Mouse (Mus musculus) frontal cortex, postnatal 36 days (tissue): ENCODE results near the gene Nt5c.
"Not testable (repeated sequence)": the region's sequence is repeated elsewhere in the genome, so short reads cannot be mapped to it uniquely, and the experiment has no call there.

Source experiments
- DNase-seq, 2 experiments: peaks; one replicate each; pipeline ENCODE4 v3.0.0; 2022; ENCODE audit warnings: low spot score in 2 of 2

The Nt5c gene

DNA sequence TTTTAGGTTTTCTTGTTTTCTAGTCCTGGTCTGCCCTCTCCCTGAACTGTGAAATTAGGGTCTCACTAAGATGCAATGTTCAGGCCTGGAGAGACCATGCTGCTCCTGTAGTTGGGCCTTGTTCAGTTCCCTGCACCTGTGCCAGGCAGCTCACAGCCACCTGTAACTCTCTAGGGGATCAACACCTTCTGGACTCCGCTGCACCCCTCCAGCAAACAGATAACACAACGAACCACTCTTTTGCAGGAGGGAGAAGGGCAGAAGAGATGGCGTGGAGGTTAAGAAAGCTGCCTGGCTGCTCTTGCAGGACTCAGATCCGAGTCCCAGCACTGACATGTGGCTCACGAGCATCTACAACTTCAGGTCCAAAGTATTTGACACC lies 18.8 kb upstream of the Nt5c start:
- no peak for DNase-seq

DNA sequence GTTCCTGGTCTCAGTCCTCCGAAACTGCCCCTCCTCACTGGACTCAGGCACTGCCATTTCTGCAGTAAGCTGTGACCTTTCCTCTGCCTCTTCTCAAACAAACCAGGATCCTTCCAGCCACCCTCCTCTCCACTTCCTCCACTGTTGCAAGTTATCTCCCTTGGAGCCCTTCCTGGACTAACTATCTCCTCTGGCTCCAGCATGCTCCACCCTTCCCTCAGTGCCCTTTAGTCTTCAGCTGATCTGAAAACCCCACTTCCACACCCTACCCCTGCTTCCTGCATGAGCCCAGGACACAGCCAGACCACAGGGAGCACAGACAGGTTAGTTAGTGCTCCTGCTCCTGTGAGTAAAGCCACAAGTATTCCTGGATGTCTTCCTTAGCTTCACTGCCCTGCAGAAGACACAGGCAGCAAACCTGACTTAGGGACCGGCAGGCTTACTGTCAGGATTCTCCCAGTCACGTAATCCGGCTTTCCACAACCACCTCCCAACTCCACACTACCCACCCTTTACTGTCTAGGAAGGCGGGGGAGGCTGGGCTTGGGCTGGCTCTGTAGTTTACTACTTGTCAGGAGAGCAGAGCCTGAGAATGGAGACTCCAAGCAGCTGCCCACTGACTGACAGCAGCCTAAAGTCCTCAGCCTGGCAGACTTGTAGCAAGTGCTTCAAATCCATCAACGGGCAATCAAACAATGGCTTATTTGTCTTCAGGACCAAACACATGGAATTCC lies 18.3 kb upstream of the Nt5c start:
- no peak for DNase-seq

GRCm38 (mm10) chr11:115508061-115508460 lies 16.4 kb upstream of the Nt5c start:
- DNase-seq, result no peak

GRCm38 (mm10) chr11:115506586-115506985 lies 14.9 kb upstream of the Nt5c start:
- DNase-seq, result no peak

GRCm38 (mm10) chr11:115502636-115503035 lies 11.0 kb upstream of the Nt5c start:
- DNase-seq, result no peak

- not testable (repeated sequence) for DNase-seq
These were observed 4.9 kb upstream of the Nt5c start for GRCm38 (mm10) chr11:115496559-115496958.

DNA sequence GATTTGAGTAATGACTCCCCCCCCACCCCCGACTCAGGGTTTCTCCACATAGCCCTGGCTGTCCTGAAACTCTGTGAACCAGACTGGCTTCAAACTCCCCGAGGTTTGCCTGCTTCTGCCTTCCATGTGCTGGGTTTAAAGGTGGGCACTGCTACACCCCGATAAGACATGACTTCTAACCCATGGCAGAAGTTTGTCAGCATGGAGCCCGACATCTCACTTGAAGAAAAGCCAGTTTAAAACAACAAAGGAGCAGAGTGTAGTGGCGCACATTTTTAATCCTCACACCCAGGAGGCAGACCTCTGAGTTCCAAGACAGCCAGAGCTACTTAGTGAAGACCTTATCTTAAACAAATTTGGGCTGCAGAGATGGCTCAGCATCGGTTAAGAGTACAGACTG lies 725 bp upstream of the Nt5c start:
- no peak for DNase-seq

DNA sequence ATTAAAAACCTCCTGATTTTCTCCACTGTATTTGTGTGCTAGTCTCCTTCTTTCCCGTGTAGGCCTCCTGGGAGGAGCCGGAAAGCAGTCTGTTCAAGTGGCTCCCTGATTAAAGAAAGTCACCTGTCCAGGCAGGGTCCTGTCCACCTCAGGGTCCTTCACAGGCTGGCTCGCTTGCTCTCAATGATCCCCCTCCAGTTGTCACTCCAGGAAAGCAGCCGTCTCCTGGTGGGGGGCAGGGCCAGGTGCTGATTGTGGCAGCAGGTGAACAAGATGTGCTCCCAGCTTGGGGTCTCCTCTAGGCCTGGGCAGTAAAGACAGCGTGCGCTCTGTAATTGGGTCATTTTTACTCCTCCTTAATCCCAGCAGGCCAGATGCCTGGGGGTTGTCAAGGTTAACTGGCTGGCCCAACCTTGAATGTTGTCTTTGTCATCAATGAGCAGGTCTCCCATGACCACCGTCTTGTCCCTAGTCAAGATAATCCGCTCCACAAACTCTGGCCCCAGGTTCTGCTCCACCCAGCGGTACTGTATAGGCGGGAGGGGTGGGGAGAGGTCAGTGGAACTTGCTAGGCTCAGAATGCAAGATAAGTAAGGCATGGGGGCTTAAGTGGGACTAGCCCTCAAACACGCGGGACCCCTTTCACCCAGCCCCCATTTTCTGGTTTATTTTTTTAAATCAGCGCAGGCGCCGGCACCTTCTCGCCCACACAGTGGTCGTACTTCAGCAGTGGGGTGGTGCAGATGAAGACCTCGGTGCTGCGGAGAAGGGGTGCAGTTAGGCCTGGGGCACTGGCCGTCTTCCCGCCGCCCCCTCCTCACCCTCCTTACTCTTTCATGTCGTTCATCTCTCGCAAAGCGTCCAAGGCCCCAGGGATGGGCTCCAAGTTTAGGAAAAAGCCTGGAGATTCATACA lies 964 bp downstream of the Nt5c start:
- no peak for DNase-seq

DNA sequence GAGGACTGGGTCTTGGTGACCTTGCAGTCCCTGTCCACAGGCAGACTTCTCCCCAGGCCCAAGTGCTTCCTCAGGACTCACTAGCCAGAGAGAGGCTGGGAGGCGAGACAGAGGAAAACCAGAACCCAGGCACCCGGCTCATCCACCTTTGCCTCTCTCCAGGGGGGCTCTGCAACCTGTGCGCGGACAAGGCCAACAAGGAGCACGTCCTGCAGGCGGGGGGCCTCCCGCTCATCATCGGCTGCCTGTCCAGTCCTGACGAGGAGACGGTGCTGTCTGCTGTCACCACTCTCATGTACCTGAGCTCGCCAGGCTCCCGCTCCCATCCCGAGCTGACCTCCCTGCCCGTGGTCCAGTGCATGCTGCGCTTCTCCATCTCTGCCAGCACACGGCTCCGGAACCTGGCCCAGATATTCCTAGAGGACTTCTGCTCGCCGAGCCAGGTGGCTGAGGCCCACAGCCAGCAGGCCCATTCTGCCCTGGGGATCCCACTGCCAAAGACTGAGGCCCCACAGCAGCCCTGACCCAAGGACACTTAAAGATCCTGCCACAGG lies 3.0 kb downstream of the Nt5c start:
- no peak for DNase-seq

- no peak for DNase-seq
These were observed 6.5 kb downstream of the Nt5c start for GRCm38 (mm10) chr11:115485155-115485554.

DNA sequence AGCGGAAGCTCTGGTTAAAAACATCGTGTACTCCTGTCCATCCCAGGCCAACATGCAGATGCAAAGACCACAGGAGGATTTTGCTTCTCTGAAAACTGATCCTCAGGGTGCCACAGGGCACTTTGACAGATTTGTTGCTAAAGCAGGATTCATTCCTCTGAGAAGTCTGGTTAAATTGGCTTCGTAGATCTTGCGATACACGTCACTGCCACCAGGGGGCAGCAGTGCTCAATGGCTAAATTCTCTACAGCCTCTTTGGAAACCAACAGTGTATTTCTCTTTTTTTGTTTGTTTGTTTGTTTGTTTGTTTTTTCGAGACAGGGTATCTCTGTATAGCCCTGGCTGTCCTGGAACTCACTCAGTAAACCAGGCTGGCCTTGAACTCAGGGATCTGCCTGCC lies 7.9 kb downstream of the Nt5c start:
- peak; percentile 85 to 88 for DNase-seq

DNA sequence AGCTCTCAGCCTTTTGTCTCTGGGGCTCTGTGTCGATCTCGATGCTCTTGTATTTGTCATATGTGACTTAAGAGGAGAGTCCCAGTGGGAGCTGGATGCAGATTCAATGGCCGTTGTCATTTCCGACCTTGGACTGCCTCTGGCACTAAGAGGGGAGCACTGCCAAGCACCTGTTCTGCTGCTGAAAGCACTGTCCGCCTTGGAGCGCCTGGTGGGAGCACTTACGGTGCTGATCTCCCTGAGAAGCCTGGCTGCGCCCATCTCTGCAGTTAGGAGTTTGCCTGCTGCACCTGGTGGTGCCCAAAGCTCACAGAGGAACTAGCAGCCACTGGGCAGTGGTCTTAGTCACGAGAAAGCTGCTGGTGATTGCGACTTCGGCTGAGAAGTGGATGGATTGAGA lies 8.4 kb downstream of the Nt5c start:
- no peak for DNase-seq

GRCm38 (mm10) chr11:115481553-115482259 lies 10.0 kb downstream of the Nt5c start:
- peak; percentile 64 to 88 for DNase-seq

DNA sequence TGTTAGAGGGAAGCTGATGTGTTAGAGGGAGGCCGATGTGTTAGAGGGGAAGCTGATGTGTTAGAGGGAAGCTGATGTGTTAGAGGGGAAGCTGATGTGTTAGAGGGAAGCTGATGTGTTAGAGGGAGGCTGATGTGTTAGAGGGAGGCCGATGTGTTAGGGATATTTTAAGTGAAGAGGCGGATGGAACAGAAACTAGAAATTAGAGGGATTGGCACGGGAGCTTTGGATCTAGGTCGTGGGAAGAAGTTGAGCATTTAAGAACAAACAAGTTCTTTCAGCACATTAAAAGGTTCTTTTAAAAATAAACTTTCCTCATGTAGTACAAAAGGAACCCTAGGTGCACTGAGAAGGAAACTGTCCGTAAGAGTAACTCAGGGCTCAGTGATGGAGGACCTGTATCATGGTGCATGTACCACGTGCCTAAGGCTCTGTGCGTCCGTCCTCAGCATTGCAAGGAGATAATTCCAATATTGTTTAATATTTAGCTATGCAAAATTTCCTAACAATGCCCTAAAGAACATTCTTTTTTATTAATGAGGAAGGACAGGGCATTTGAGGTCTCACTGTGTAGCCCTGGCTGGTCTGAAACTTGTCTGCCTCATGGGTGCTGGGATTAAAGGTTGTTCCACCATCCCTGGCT lies 13.2 kb downstream of the Nt5c start:
- DNase-seq, result no peak

GRCm38 (mm10) chr11:115477388-115477787 lies 14.3 kb downstream of the Nt5c start:
- DNase-seq, result not testable (repeated sequence)

GRCm38 (mm10) chr11:115476630-115477029 lies 15.0 kb downstream of the Nt5c start:
- not testable (repeated sequence) for DNase-seq

GRCm38 (mm10) chr11:115475758-115476237 lies 15.9 kb downstream of the Nt5c start:
- DNase-seq, result no peak

- peak; percentile 93 to 95 for DNase-seq
These were observed 16.5 kb downstream of the Nt5c start, which contains the start of gene Armc7 for GRCm38 (mm10) chr11:115475025-115475757. Gene Armc7 (plus strand): TSS chr11:115475667.

- peak; percentile 98 to 99 for DNase-seq
These were observed 17.9 kb downstream of the Nt5c start for GRCm38 (mm10) chr11:115473626-115474275.

- no peak for DNase-seq
These were observed 19.5 kb downstream of the Nt5c start for GRCm38 (mm10) chr11:115472183-115472582.
